8 mouse cellular contexts compared by ENCODE assay signal in the genomic region with DNA sequence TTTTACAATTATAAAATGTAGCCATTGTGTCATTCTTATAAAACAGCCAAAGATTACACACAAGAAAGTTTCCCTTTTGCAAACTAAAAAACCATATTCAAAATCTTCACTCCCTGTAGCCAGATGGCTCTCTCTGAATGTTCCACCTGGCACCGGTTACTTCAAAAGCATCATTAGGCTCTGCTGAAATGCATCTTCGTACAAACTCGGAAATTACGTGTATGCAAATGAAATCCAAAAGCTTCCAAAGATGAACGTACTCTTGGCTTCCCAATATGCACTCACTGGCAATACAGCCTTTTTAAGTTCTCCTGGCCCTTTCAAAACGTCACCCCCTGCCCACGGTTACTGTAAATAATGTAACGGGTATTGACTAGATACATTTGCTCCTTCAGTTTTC. TPM values are rescaled to one million over a fixed set of nuclear protein-coding genes. Genes with fewer than 3 reads are reported as not detected.
DNase-seq lines count a peak whose midpoint lies in the region; ATAC-seq and TF ChIP-seq lines count a peak whose summit lies in the region.

No protein-coding gene starts in this region.

- WGBS in heart, adult 2 months: 39% methylated on average over 8 of the region's 8 CpGs
- WGBS in embryonic facial prominence, embryonic 14.5 days: 35% methylated on average over 8 of the region's 8 CpGs
- WGBS in liver, embryonic 11.5 days: 48% methylated on average over 8 of the region's 8 CpGs

- H3K4me3 ChIP-seq in heart, adult 2 months: peak overlapping the region; percentile 79
- peak overlapping the region; percentile 78 for H3K4me3 ChIP-seq in embryonic facial prominence, embryonic 14.5 days (ENCODE audit: low read depth, low read length)
- H3K4me3 ChIP-seq in liver, embryonic 11.5 days (ENCODE audit: low read depth, low read length): peak overlapping the region; percentile 76

- no peak overlapping the region for H3K9ac ChIP-seq in heart, adult 2 months (ENCODE audit: low read depth, low read length)
- H3K9ac ChIP-seq in embryonic facial prominence, embryonic 14.5 days (ENCODE audit: low read depth, low read length): peak overlapping the region; percentile 87
- peak overlapping the region; percentile 80 for H3K9ac ChIP-seq in liver, embryonic 11.5 days (ENCODE audit: low read depth, low read length)

- H3K9me3 ChIP-seq in embryonic facial prominence, embryonic 14.5 days (ENCODE audit: control insufficient read depth, low read length): no peaks in the 10 kb centered on the region
- no peaks in the 10 kb centered on the region for H3K9me3 ChIP-seq in liver, embryonic 11.5 days (ENCODE audit: control insufficient read depth, low read length)

- ATAC-seq in embryonic facial prominence, embryonic 14.5 days (ENCODE audit: low read depth): no peak
- no peak for ATAC-seq in liver, embryonic 11.5 days (replicated peaks; ENCODE audit: low FRiP score)

- TF ChIP-seq EP300 in heart, adult 2 months (IDR thresholded peaks at IDR 0.05; ENCODE audit: insufficient read depth, low read depth, low read length): no peak

- no peak overlapping the region; the same call in 1 of the 2 replicates for H3K27ac ChIP-seq in heart, adult 2 months
- H3K27ac ChIP-seq in embryonic facial prominence, embryonic 14.5 days (replicated peaks; ENCODE audit: low read depth, low read length): no peak overlapping the region
- no peak overlapping the region for H3K27ac ChIP-seq in liver, embryonic 11.5 days (ENCODE audit: low read depth, low read length)

- no peak for TF ChIP-seq CTCF in heart, adult 2 months (IDR thresholded peaks at IDR 0.05)

- no peaks in the 10 kb centered on the region for H3K27me3 ChIP-seq in heart, adult 2 months (ENCODE audit: control insufficient read depth, insufficient read depth, low read length)
- no peaks in the 10 kb centered on the region for H3K27me3 ChIP-seq in embryonic facial prominence, embryonic 14.5 days (replicated peaks; ENCODE audit: control insufficient read depth, insufficient read depth, low read length)
- no peaks in the 10 kb centered on the region for H3K27me3 ChIP-seq in liver, embryonic 11.5 days (replicated peaks; ENCODE audit: control insufficient read depth, insufficient read depth, low read length)

- TF ChIP-seq POLR2A in heart, adult 2 months (IDR thresholded peaks at IDR 0.05; ENCODE audit: insufficient read depth, low read depth, low read length): no peak

- no peaks in the 10 kb centered on the region; the same call in 1 of the 2 replicates for H3K79me2 ChIP-seq in heart, adult 2 months (replicated peaks; ENCODE audit: control insufficient read depth, insufficient read depth, low read length)

- H3K36me3 ChIP-seq in heart, adult 2 months (ENCODE audit: control insufficient read depth, insufficient read depth, low read length): no peaks in the 10 kb centered on the region; the same call in 1 of the 2 replicates
- H3K36me3 ChIP-seq in embryonic facial prominence, embryonic 14.5 days (ENCODE audit: control insufficient read depth, insufficient read depth, low read length): 0 out of 2 replicates have a peak, but pooled peaks cover 7% of the 10 kb centered on the region
- H3K36me3 ChIP-seq in liver, embryonic 11.5 days (ENCODE audit: control insufficient read depth, insufficient read depth, low read length): no peaks in the 10 kb centered on the region

- H3K4me2 ChIP-seq in embryonic facial prominence, embryonic 14.5 days (ENCODE audit: low read depth, low read length): peak overlapping the region; percentile 90
- peak overlapping the region; percentile 71 for H3K4me2 ChIP-seq in liver, embryonic 11.5 days

- H3K4me1 ChIP-seq in heart, adult 2 months (ENCODE audit: control insufficient read depth, insufficient read depth, low read length): peaks cover 2% of the 10 kb centered on the region
- H3K4me1 ChIP-seq in embryonic facial prominence, embryonic 14.5 days (ENCODE audit: control insufficient read depth, insufficient read depth, low read length): peaks cover 18% of the 10 kb centered on the region
- peaks cover 7% of the 10 kb centered on the region; the same call in 1 of the 2 replicates for H3K4me1 ChIP-seq in liver, embryonic 11.5 days (replicated peaks; ENCODE audit: control insufficient read depth, insufficient read depth, low read length)

- DNase-seq in heart, adult 2 months: no peak
- DNase-seq in heart, adult 8-10 months (ENCODE audit: low spot score): no peak
- peak; percentile 16 for DNase-seq in CD4-positive helper T cell, adult 2 months (ENCODE audit: low read depth, low spot score)
- DNase-seq in embryonic facial prominence, embryonic 14.5 days (ENCODE audit: low spot score): no peak
- no peak for DNase-seq in liver, embryonic 11.5 days (ENCODE audit: low spot score)
- DNase-seq in spleen, postnatal 4 days (ENCODE audit: low spot score in 2 of 2): no peak
- no peak for DNase-seq in adipocyte (ENCODE audit: low spot score)
- DNase-seq in retina, postnatal 1 day: no peak

- intact Hi-C loops in heart, adult 2 months (cut with DNase I): no loop called here

RNA-seq across cellular contexts. Expression of a gene that starts 0.8 kb away (rescaled TPM):
- 10 to 100 TPM; 14.1 to 16.4 TPM for total RNA-seq in heart, adult 2 months (2021)
- 20.5 and 24.2 TPM in 2 replicates for polyA plus RNA-seq in heart, adult 2 months (2012; rRNA removed)
- total RNA-seq in heart, adult 8-10 months (2022): 10 to 100 TPM; 13.5 to 19.6 (median 17.2) TPM
- polyA plus RNA-seq in embryonic facial prominence, embryonic 14.5 days (2014; fragmentation: Nextera tagmentation; extraction: Ambion mirVana): 18.8 and 19.8 TPM in 2 replicates
- polyA plus RNA-seq in liver, embryonic 11.5 days (2014; fragmentation: Nextera tagmentation; extraction: Ambion mirVana): 12.3 and 14.4 TPM in 2 replicates

RNA-seq across cellular contexts. Expression of a gene that starts 2.9 kb away (rescaled TPM):
- 10 to 100 TPM; 18.6 to 20.7 TPM for total RNA-seq in heart, adult 2 months (2021)
- 3.6 and 8.7 TPM in 2 replicates for polyA plus RNA-seq in heart, adult 2 months (2012; rRNA removed)
- total RNA-seq in heart, adult 8-10 months (2022): 10 to 100 TPM; 16.2 to 18.6 (median 17.4) TPM
- 28.1 and 35.0 TPM in 2 replicates for polyA plus RNA-seq in embryonic facial prominence, embryonic 14.5 days (2014; fragmentation: Nextera tagmentation; extraction: Ambion mirVana)
- polyA plus RNA-seq in liver, embryonic 11.5 days (2014; fragmentation: Nextera tagmentation; extraction: Ambion mirVana): 8.7 and 12.5 TPM in 2 replicates
